Mouse (Mus musculus): ENCODE measurements around the gene Pdzd2. TPM values are rescaled to one million over a fixed set of nuclear protein-coding genes. Genes with fewer than 3 reads are reported as not detected.
A peak's percentile ranks its signal among the peaks of the same experiment; 100 is the strongest.

The Pdzd2 gene
- total RNA-seq, 2 experiments from 2014 or later, result 0.17 TPM; not detected in 1

DNA sequence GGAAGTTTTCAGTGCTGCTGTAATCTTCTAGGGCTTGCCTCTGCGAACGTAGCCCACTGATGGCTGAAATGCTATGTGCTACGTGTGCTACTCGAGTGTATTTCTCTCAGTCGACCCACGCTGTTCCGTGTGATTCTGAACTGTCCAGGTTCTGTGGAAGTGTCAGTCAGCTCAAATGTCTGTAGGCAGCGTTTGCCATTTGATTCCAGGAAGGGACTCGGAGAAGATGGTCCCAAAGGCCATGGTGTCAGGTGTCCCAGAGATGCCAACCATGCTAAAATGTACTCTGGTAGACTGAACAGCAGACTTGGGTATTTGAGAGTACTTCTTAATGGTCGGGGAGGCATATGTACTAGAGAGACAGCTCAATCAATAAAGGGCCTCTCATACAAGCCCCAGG is 319.3 kb downstream of the Pdzd2 start:
- ATAC-seq (replicated peaks; ENCODE audit: low FRiP score, poor library complexity, severe bottlenecking), result no peak

DNA sequence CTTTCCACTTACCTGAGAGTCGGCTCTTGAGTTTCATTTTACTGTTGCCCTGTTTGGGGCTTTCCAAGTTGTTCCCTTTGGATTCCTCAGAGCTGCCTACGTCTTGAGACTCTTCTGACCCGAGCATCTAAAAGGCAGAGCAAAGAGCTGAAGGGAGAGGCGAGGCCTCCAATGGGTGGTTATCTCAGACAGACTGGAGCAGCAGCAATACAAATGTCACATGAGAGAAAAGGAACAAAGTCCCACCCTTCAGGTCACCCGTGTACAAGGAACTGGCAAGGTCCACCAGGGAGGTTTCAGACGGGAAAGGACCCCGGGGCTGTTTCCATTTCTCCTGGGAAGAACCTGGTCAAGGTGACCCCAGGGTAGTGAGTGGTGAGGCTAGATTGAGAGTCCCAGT is 320.3 kb downstream of the Pdzd2 start:
- ATAC-seq (replicated peaks; ENCODE audit: low FRiP score, poor library complexity, severe bottlenecking), result no peak

DNA sequence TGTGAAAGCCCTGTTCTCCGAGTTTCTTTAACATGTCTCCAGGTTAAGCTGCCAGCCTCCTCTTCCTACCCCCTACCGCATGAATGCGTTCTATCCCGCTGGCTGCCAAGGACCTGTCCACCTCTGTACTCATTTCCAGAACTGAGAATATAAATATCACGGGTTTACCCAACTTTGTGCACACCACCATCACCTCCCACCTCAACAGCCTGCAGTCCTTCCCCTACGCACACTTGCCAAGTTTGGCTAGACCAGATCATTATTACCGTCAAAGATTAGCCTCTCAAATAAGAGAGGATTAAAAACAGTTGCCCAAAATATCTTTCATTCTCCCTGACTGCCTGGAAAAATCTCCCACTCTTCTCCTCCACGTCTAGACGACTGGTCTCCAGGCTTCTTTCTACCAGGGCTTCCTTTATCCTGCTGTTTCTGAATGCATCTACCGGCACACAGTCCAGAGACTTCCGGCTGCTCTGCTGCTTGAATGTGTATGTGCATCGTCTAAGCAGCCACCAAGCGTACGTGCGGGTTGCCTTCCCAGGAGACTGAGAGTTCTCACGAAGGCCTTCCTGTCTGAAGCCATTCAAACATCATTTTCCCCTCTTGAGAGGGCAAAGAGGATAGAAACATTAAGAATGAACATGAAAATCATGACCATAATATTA is 324.1 kb downstream of the Pdzd2 start:
- ATAC-seq (replicated peaks; ENCODE audit: low FRiP score, poor library complexity, severe bottlenecking), result no peak

DNA sequence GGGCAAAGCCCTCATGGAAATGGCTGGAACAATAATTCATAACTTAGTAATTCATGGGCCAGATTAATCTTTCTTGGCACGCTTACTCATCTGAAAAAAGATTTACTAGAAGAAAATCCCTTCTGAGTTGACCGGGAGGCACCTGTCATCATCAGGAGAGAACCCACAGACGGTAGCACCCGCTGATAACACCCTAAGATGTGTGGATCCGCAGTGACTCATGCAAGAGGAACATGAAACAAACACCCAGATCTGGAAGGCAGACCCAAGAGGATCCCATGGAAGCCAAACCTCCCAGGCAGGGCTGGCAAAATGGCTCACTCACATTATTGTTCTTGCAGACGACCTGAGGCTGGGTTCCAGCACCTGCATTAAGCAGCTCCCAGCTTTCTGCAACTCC is 325.0 kb downstream of the Pdzd2 start:
- ATAC-seq (replicated peaks; ENCODE audit: low FRiP score, poor library complexity, severe bottlenecking), result no peak

DNA sequence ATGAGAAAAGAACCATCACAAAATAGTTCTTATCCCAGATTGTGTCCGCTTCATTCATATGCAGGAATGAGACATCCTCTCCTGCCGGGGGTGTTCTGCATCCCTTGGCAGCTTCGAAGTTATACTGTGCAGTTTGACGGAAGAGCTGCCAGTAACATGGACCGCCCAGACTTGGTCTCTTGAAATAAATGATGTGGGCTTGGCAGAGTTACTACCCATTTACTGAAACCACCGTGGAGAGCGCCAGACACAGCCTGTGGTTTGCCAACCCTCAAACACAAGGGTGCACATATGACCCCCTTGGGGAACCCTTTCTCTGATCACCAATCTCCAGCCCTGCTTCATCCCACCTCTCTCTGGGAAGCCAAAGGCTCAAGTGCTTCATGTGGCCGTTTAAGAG is 331.5 kb downstream of the Pdzd2 start:
- no peak for ATAC-seq (replicated peaks; ENCODE audit: low FRiP score, poor library complexity, severe bottlenecking)

DNA sequence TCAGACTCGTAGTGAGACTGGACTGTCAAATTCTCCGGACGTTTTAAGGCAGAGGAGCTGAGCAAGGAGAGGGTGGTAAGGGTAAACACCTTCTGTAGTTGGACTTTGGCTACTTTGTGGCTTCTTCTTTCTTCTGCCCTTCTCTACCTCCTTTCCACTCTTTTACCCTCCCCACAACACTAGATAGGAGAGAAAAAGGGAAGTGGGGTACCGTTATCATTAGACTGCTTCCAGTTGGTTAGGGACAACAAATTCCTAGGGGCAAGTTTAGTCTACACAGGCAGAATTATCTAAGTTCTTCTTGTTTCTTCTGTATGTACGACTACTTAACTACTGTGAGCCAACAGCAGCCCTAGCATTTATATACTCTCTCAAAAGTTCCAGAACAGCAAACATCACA is 334.1 kb downstream of the Pdzd2 start:
- no peak for ATAC-seq (replicated peaks; ENCODE audit: low FRiP score, poor library complexity, severe bottlenecking)

DNA sequence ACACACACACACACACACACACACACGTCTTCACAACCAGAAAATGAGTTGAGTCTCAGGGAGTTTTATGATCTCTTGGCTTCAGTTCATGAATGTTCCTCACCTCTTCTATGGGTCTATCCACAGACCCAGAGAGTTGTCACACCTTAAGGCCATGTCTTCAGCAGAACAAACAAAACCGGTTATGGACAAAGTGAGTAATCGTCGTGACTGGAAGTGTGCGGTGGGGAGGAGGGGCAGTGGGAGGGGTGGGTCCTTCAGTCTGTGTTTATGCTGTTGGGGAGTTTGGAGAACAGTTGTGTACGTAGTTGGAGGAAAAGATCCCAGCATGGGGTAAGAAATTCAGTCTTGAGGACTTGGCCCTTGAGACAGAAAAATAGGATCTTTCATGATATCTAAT is 342.7 kb downstream of the Pdzd2 start:
- ATAC-seq (replicated peaks; ENCODE audit: low FRiP score, poor library complexity, severe bottlenecking), result no peak

DNA sequence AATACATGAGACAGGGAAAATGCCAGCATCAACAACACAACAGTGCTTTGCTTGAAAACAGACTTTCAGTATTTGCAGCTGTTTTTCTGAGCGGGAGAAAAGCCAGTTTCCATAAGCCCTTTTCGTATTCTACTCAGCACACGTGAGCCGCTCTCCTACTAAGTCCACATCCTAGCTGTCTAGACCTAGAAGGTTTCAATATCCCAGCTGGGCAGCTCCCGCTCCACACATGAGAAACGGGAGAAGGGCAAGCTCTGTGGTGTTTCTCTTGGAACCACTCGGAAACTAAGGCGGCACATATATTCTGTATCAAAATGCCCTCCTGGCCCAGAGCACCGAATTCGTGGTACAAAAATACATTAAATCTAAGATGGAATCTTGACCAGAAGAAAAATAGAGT is 345.0 kb downstream of the Pdzd2 start:
- no peak for ATAC-seq (replicated peaks; ENCODE audit: low FRiP score, poor library complexity, severe bottlenecking)

DNA sequence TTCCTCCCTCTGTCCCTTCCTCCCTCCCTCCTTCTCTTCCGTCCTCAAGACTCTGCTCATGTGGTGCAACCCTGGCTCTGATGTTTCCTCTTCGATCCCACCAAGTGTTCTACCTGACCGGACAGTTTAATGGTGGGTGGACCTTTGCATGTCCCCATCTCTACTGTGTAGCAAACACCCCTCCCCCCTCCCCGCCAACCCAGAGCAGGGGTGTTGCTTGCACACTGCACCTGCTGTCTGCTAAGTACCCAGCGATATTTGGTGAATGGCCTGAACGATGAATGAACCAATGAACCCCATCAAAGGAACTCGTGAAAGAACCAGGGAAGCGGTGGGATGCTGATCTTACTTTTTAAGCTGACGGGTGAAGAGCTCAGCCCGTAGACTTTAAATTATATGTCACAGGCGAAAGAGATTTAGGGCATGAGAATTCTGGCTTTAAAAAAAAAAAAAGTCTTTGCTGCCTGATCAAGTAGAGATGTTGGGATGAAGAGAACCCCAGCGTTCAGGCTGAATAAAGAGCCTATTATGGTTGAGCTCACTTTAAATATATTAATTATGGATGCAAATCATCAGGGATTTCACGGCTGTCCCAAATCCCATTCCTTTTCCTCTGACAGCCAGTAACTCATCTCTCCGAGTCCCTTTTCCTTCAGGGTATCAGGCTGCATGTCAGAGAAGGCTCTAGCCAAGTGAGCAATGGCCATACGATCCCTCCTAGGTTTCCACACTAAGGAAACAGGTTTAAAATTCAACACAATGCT is 350.8 kb downstream of the Pdzd2 start:
- ATAC-seq (replicated peaks; ENCODE audit: low FRiP score, poor library complexity, severe bottlenecking), result no peak

DNA sequence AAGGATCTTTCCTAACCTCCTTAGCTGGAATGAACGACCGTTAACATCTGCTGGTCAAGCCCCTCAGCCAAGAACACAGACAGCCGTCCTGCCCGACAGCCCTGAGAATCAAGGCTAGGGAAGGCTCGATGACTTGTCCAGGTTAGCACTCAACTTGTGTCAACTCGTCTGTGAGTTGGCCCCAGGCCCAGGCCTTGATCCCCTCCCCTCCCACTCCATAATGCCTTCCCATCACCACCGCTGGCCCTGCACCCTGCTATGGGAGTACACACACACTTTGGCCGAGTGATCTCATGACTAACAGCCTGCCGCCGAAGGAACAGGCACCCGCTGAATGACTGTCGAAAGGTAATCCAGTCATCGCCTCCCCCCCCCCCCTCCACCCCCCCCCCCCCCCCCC is 355.0 kb downstream of the Pdzd2 start:
- ATAC-seq (replicated peaks; ENCODE audit: low FRiP score, poor library complexity, severe bottlenecking), result no peak

DNA sequence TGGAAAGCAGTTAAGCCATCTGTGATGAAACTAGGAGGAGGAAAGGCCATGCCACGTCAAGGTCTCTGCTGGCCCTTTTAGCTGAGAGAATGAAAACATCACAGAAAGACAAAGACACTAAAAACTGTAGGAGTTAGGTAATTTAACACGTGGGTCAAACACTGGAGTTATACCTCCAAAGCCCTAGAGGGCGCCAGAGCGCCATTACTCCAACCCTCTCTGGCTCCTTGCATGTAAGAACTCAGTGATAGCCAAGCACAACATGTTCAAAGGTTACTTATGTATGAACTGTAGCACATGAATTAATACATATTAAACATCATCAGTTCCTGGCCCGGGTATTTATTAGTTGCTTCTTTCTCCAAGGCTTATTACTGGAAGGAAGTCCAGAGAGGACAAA is 359.2 kb downstream of the Pdzd2 start:
- ATAC-seq (replicated peaks; ENCODE audit: low FRiP score, poor library complexity, severe bottlenecking), result peak; percentile 72

DNA sequence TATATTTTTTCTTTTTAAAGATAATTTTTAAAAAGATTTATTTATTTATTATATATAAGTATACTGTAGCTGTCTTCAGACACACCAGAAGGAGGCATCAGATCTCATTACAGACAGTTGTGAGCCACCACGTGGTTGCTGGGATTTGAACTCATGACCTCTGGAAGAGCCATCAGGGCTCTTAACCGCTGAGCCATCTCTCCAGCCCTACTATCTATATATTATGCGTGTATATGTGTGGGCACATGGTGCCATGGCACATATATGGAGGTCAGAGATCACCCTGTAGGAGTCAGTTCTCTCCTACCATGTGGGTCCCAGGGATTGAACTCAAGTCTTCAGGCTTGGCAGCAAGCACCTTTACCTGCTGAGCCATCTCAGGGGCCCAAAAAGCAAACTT is 359.7 kb downstream of the Pdzd2 start:
- no peak for ATAC-seq (replicated peaks; ENCODE audit: low FRiP score, poor library complexity, severe bottlenecking)

DNA sequence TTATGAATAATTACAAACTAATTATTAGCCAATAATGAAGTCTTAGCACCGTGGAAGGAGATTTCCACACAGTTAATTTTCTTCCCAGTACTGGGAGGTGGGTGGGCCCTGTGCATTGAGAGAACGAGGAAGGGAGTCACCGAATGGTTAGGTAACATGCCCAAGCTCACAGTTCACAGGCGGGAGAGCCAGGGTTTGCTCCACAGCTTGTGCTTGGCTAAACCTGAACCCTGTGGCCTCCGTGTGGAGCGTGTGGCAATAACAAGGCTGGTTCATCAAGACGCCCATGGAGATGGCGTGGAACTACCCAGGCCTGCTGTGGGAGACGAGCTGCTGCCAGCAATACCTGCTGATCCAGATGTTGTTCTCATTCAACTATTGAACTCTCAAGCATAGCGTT is 361.9 kb downstream of the Pdzd2 start:
- ATAC-seq (replicated peaks; ENCODE audit: low FRiP score, poor library complexity, severe bottlenecking), result no peak

DNA sequence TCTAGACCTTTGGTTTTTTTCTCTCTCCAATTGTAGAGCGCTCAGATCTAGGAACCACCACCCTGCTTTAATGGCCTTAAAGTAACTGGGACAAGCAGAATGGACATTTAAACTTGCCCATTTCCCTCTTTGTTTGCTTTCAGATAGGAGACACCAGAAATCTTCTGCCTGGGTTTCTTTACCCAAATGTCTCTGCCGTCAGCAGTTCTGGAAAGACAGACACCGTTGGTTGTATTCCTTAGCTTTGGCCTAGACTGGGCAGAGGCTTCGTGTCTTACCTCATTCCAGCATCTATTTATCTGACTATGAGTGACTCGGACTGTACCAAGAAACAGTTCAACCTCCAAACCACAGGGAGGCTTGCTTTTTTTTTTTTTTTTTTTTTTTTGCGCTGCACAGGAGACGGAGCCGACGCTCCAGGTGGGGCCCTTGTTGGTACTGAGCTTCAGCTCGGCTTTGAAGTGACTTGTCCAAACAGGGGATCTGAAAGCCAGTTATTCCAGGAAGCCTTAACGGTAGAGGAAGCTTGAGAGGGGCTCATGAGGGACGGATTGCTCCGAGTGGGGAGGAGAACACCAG is 363.1 kb downstream of the Pdzd2 start:
- ATAC-seq (replicated peaks; ENCODE audit: low FRiP score, poor library complexity, severe bottlenecking), result no peak

DNA sequence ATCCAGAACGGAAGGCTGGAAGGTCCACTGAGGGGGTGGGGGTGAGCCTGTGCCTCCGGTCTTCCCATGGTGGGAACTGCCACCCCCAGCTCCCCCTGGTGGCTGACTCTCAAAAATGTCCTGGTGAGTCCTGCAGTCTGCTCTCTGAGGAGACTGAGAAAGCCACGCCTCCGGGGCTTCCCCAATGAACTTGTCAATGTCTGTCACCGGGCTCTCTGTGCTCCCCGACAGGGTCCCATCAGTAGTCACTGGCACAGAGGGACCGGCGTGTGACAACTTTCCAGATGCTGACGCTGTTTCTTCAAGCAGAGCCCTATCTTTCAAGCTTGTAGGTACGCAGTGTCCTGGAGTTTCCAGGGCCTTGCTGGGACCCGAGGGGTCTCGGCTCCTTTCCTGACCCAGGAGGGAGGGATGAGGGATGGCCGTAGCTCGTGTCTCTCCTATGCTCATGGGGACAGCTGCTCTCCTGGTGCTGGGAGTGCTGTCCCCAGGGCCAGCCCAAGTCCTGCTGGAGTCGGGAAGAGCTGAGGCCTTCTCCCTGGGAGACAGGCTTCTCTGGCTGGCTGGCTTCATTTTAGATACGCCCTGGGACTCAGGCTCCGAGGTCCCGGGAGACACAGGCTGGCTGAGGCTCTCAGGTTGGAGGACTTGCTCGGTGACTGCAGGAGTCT is 363.9 kb downstream of the Pdzd2 start:
- ATAC-seq (replicated peaks; ENCODE audit: low FRiP score, poor library complexity, severe bottlenecking), result peak; percentile 89

DNA sequence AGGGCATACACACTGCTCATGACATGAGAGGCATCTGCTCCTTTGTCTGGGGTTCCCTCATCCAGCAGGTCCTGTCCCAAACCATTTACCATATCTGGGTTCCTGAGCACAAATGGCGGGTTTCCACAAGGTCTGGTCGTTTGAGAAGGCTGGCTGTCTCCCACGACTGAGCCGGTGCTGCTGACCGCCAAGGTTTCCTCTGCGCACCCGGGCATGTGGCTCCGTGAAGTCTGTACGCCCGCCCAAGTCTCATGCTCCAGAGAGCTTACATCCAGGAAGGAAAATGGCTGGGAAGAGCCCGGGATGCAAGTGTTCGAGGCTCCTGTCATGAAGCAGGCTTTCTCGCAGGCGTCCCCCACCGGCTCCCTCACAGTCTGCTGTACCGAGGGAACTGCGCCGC is 364.8 kb downstream of the Pdzd2 start:
- no peak for ATAC-seq (replicated peaks; ENCODE audit: low FRiP score, poor library complexity, severe bottlenecking)

DNA sequence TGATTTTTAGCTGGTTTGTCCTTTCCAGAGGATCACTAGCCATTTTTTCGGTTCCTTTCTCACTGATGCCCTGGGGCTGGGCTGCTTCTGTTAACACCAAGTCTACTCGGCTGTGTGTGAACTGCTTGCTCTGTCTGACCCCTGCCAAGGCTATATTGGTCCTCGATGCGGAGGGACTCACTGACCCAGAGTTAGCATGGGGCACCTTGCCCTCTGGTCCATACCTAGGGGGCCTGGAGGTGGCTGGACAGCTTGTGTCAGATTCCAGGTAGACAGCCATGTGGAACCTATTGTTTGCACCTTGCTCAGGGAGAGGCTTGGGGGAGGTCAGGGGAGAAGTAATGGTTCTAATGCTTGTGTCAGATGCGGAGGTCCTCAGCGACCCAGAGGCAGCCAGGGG is 365.8 kb downstream of the Pdzd2 start:
- no peak for ATAC-seq (replicated peaks; ENCODE audit: low FRiP score, poor library complexity, severe bottlenecking)

DNA sequence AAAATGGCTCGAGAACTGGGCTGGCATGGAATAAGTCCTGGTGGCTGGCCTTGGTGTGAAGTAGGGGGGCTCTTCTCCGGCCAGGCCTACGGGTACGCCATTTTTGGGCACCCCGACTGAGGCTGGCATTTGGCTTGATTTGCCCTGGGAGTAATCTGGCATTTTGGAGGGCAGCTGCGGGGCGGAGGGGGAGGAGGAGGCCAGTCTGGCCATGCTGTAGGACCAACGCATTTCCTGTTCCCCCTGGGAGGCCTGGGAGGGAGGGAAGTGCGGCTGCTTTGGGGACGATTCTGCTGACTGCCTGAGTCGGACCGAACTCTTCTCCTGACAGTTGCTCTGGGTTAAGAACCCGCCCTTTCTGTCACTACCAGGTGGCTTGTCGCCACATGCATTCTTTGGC is 366.2 kb downstream of the Pdzd2 start:
- no peak for ATAC-seq (replicated peaks; ENCODE audit: low FRiP score, poor library complexity, severe bottlenecking)

DNA sequence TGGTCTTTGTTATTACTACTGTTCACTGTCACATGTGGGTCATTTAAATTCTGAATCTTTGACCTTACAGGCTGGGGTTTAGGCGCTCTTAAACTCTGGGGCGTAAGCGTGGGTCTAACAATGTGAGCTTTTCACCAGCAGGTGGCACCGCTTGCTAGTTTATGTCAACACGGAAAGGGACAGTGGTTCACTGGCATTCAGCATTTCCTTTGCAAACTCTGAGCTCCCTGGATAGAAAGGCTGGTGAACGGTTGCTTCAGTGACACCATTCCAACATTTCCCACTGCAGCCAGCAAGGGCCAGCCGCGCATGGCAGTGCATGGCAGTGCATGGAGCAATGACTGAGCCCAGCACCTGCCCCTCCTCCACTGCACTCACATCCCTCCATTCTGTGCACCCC is 368.5 kb downstream of the Pdzd2 start:
- ATAC-seq (replicated peaks; ENCODE audit: low FRiP score, poor library complexity, severe bottlenecking), result peak; percentile 55; the same call in 1 of the 2 replicates

DNA sequence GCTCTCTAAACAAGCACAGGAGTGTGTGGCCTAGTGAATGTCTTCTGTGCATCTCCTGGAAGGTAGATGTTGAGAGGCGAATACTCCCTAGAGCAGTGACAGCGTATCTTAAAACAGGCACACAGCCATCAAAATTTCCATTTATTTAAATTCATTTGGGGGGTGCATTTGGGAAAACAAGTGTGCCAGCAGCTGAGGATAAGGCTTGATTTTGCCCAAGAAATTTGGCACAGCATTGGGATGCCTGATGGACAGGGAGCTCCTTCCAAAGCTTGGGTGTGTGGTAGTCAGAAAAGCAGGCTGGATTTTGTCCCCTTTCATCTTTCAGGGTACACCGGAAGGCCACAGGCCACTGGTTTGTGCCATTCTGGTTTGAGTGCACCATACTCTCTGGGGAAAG is 369.6 kb downstream of the Pdzd2 start:
- ATAC-seq (replicated peaks; ENCODE audit: low FRiP score, poor library complexity, severe bottlenecking), result no peak

DNA sequence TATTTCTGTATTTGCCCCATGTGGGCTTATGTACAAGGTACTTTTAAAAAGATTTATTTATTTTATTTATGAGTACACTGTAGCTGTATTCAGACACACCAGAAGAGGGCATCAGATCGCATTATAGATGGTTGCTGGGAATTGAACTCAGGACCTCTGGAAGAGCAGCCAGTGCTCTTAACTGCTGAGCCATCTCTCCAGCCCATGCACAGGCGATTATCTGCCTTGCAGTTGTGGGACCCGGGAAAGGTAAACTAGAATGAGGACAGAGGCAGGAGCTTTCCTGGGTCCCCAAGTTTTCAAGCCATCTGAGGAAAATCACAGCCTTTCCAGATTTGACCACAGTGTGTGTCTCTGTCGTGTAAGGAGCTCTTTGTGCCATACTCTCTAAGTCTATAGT is 370.9 kb downstream of the Pdzd2 start:
- ATAC-seq (replicated peaks; ENCODE audit: low FRiP score, poor library complexity, severe bottlenecking), result no peak
